Mouse (Mus musculus) midbrain, postnatal 0 days (tissue): Measurements from ENCODE around the gene Klhl18. TPM values are rescaled to one million over a fixed set of nuclear protein-coding genes. Genes with fewer than 3 reads are reported as not detected.

Source experiments
- ATAC-seq: fragments of 200-750 bp; cut with Nextera tagmentation; 2 replicates; pipeline ENCODE4 v1.8.0; 2017; ENCODE audit warnings: moderate number of reproducible peaks, mild to moderate bottlenecking, moderate TSS enrichment, moderate library complexity; ENCODE audit not compliant: low FRiP score
- DNase-seq: peaks from one replicate; pipeline ENCODE4 v3.0.0-alpha.2; 2015; ENCODE audit warnings: low spot score
- H3K27ac ChIP-seq: fragments of 300-500 bp; sonication (generic); 2 replicates; pipeline ENCODE4 v1.5.1; 2014; ENCODE audit warnings: low read depth, mild to moderate bottlenecking, low read length, mixed read lengths
- H3K27me3 ChIP-seq: fragments of 300-500 bp; sonication (generic); 2 replicates; pipeline ENCODE4 v1.6.1; 2014; ENCODE audit warnings: low read length, control low read depth, mixed read lengths; ENCODE audit not compliant: insufficient read depth
- H3K36me3 ChIP-seq: fragments of 300-500 bp; sonication (generic); 2 replicates; pipeline ENCODE4 v1.6.1; 2014; ENCODE audit warnings: low read length, control low read depth, mixed read lengths; ENCODE audit not compliant: insufficient read depth
- H3K4me1 ChIP-seq: fragments of 300-500 bp; sonication (generic); 2 replicates; pipeline ENCODE4 v1.6.1; 2014; ENCODE audit warnings: mild to moderate bottlenecking, control low read depth, antibody characterized with exemption, low read length, mixed read lengths; ENCODE audit not compliant: insufficient read depth
- H3K4me2 ChIP-seq: fragments of 300-500 bp; sonication (generic); 2 replicates; pipeline ENCODE4 v1.6.1; 2014; ENCODE audit warnings: low read depth, mild to moderate bottlenecking, low read length, mixed read lengths; ENCODE audit not compliant: poor library complexity, severe bottlenecking
- H3K4me3 ChIP-seq: fragments of 300-500 bp; sonication (generic); 2 replicates; pipeline ENCODE4 v1.5.1; 2014; ENCODE audit warnings: low read depth, mild to moderate bottlenecking, low read length, moderate library complexity
- H3K9ac ChIP-seq: fragments of 300-500 bp; sonication (generic); replicated peaks from 2 replicates; pipeline ENCODE4 v1.6.1; 2014; ENCODE audit warnings: mild to moderate bottlenecking, low read length, moderate library complexity, mixed read lengths; ENCODE audit not compliant: poor library complexity, severe bottlenecking
- H3K9me3 ChIP-seq: fragments of 300-500 bp; sonication (generic); 2 replicates; pipeline ENCODE4 v1.6.1; 2016; ENCODE audit warnings: low read length, control low read depth
- CTCF ChIP-seq: IDR thresholded peaks from 2 replicates; pipeline ENCODE4 v1.5.1; 2016; ENCODE audit warnings: antibody characterized with exemption, mild to moderate bottlenecking
- WGBS: fragments of 180-500 bp; shearing (Covaris S2); extraction: QIAGEN DNeasy Blood & Tissue Kit; methylation state at CpG from one replicate; pipeline ENCODE4 v1.1.7; 2014; 5-methylcytosine and 5-hydroxymethylcytosine counted together
- polyA plus RNA-seq: library from polyadenylated mRNA; unstranded; fragments of >200 nt; fragmentation: Nextera tagmentation; extraction: Ambion mirVana; gene quantifications from 2 replicates; pipeline ENCODE4 v1.2.1, GENCODE M21; 2015
- total RNA-seq: library from RNA; depleted of rRNA; stranded (reverse); fragments of >200 nt; gene quantifications from 2 replicates; pipeline ENCODE4 v1.2.3, GENCODE M21; 2014

The Klhl18 gene
- total and polyA plus RNA-seq, 2 experiments from 2014 or later, result 25.9 to 40.1 TPM

- TF ChIP-seq CTCF, result no peak
- H3K4me2 ChIP-seq, result no peak overlapping the region
- WGBS, result 98% methylated on average over 2 of the region's 2 CpGs
Observed at GRCm38 (mm10) chr9:110402731-110403130, 73.8 kb downstream of the Klhl18 start.

GRCm38 (mm10) chr9:110400650-110401049, 75.8 kb downstream of the Klhl18 start:
- no peak overlapping the region for H3K4me3 ChIP-seq
- ATAC-seq, result no peak
- no peak overlapping the region for H3K27ac ChIP-seq
- H3K9ac ChIP-seq, result no peak overlapping the region
- no peaks in the 10 kb centered on the region; the same call in 1 of the 2 replicates for H3K4me1 ChIP-seq
- no peak for TF ChIP-seq CTCF
- no peaks in the 10 kb centered on the region for H3K9me3 ChIP-seq
- DNase-seq, result no peak
- H3K27me3 ChIP-seq, result no peaks in the 10 kb centered on the region
- 89% methylated on average over 5 of the region's 5 CpGs for WGBS
- H3K4me2 ChIP-seq, result no peak overlapping the region
- peaks cover 24% of the 10 kb centered on the region for H3K36me3 ChIP-seq

More at GRCm38 (mm10) chr9:110402731-110403130, 73.8 kb downstream of the Klhl18 start:
- no peak for DNase-seq
- Histone ChIP-seq H3K27ac (no peak overlapping the region), H3K9ac (no peak overlapping the region), H3K9me3 (no peaks in the 10 kb centered on the region), H3K27me3 (no peaks in the 10 kb centered on the region), H3K36me3 (peaks cover 10% of the 10 kb centered on the region; the same call in 1 of the 2 replicates), H3K4me3 (no peak overlapping the region), H3K4me1 (peaks cover 7% of the 10 kb centered on the region)
- ATAC-seq, result no peak

DNA sequence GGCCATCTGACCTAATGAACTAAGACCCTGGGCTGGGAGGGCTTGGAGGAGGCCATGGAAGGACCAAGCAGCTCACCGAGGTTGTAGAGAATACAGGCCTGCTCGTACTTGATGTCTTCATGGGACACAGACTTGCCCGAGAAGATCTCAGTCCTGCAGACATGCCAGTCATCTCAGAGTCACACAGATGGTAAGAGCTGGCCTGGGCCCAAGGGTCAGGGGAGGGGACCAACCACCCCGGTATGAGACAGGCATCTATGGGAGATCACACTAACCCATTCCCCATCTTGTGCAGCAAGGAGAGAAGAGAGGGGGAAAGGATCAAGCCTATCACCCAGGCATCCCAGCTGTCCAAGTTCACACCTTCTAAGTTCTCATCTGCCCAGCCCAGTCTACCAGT, 83.2 kb downstream of the Klhl18 start:
- Histone ChIP-seq H3K36me3 (peaks cover 79% of the 10 kb centered on the region), H3K4me1 (no peaks in the 10 kb centered on the region), H3K4me2 (no peak overlapping the region), H3K27ac (no peak overlapping the region), H3K4me3 (no peak overlapping the region), H3K27me3 (no peaks in the 10 kb centered on the region), H3K9me3 (no peaks in the 10 kb centered on the region), H3K9ac (no peak overlapping the region)
- WGBS, result 90% methylated on average over 4 of the region's 4 CpGs
- ATAC-seq (no peak), DNase-seq (no peak)
- TF ChIP-seq CTCF, result no peak

GRCm38 (mm10) chr9:110390843-110391242, 85.7 kb downstream of the Klhl18 start:
- DNase-seq, result no peak

GRCm38 (mm10) chr9:110388011-110388410, 88.5 kb downstream of the Klhl18 start:
- ATAC-seq, result no peak
- no peak overlapping the region for H3K4me2 ChIP-seq
- no peak overlapping the region for H3K9ac ChIP-seq
- H3K4me3 ChIP-seq, result no peak overlapping the region
- no peaks in the 10 kb centered on the region for H3K27me3 ChIP-seq
- H3K27ac ChIP-seq, result no peak overlapping the region
- peaks cover 96% of the 10 kb centered on the region for H3K36me3 ChIP-seq
- TF ChIP-seq CTCF, result no peak
- 94% methylated on average over 7 of the region's 7 CpGs for WGBS
- H3K9me3 ChIP-seq, result no peaks in the 10 kb centered on the region
- no peak for DNase-seq
- no peaks in the 10 kb centered on the region for H3K4me1 ChIP-seq

More at GRCm38 (mm10) chr9:110390843-110391242, 85.7 kb downstream of the Klhl18 start:
- Histone ChIP-seq H3K4me3 (no peak overlapping the region), H3K9me3 (no peaks in the 10 kb centered on the region), H3K27ac (no peak overlapping the region), H3K9ac (no peak overlapping the region), H3K4me1 (no peaks in the 10 kb centered on the region), H3K4me2 (no peak overlapping the region), H3K27me3 (no peaks in the 10 kb centered on the region), H3K36me3 (peaks cover 90% of the 10 kb centered on the region)
- 98% methylated on average over 3 of the region's 3 CpGs for WGBS
- no peak for ATAC-seq
- no peak for TF ChIP-seq CTCF

GRCm38 (mm10) chr9:110384369-110384929, 92.0 kb downstream of the Klhl18 start:
- Histone ChIP-seq H3K36me3 (peaks cover 90% of the 10 kb centered on the region), H3K9ac (no peak overlapping the region), H3K27ac (no peak overlapping the region), H3K4me2 (no peak overlapping the region), H3K4me1 (no peaks in the 10 kb centered on the region), H3K27me3 (no peaks in the 10 kb centered on the region), H3K4me3 (no peak overlapping the region), H3K9me3 (no peaks in the 10 kb centered on the region)
- 81% methylated on average over 7 of the region's 7 CpGs for WGBS
- ATAC-seq (no peak), DNase-seq (no peak)
- TF ChIP-seq CTCF, result no peak
